Mouse (Mus musculus) heart, adult 2 months (tissue): ENCODE measurements at regions not wholly inside any gene's neighbourhood (a gene's known extent, or its start where the extent isn't known, plus 50 kb on each side); places are given as distances from the start of the nearest gene placed in this dataset.

Source experiments
- CTCF ChIP-seq: fragments of 200-600 bp; IDR thresholded peaks from 2 replicates; pipeline ENCODE4 v1.8.1; 2022; ENCODE audit warnings: antibody characterized with exemption, mild to moderate bottlenecking, moderate library complexity
- POLR2A ChIP-seq: fragments of 200-500 bp; IDR thresholded peaks from 2 replicates; pipeline ENCODE4 v1.6.1; 2011; ENCODE audit warnings: mild to moderate bottlenecking, low read depth, low read length, control low read depth; ENCODE audit not compliant: insufficient read depth

DNA sequence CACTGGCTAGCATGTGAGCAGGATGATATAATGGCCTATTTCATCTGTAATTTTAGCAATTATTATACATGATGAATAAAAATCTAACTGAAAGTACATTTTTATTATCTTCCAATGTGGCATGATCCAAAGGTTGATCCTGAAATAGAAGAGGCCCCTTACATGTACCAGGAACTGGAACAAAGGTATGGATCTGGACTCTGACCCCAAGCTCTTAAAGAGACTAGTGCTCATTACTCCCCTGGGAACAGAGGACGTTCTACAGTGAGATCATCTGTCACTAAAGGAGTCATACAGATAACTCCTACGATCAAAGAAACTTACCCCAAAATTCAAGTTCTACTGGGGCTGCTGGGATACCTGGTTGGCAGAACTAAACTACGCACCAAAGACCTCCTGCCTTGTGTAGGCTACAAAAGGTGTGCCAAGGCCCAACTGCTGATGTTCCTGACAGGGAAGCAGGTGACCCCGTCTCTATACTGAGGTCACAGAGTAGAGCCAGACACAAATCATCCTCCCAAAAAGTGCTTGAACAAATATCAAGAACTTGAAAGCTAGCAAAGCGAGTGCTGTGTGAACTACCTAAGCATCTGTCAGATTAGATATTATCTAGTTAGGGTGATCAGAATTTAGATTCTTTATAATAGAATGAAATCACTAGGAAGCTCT is 378.0 kb downstream of the Sorl1 start:
- TF ChIP-seq CTCF (no peak), POLR2A (no peak)
